Mouse (Mus musculus) ovary, postnatal 14 days (tissue): ENCODE measurements around the gene Adssl1.

Experiments used
- DNase-seq: peaks from one replicate; pipeline ENCODE4 v3.0.0; 2022; ENCODE audit warnings: low spot score

The Adssl1 gene

DNA sequence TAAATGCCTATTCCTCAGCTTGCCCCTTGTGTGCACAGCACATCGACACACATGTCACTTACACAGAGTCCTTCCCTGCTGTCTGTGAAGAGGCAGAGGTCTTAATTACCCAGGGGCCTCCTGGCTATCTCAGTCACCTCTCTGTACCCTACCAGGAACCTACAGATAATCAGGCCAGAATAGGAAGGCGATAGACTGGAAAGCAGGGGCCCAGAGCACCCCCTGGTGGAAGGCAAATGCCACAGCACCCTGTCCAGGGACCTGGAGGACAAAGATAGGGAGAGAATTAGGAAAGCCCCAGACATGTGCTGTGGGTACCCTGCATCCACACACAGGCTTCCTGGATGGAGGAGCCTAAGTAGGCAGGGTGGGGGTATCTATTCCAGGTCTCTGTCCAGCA lies 3.9 kb downstream of the Adssl1 start:
- DNase-seq = peak; percentile 49

DNA sequence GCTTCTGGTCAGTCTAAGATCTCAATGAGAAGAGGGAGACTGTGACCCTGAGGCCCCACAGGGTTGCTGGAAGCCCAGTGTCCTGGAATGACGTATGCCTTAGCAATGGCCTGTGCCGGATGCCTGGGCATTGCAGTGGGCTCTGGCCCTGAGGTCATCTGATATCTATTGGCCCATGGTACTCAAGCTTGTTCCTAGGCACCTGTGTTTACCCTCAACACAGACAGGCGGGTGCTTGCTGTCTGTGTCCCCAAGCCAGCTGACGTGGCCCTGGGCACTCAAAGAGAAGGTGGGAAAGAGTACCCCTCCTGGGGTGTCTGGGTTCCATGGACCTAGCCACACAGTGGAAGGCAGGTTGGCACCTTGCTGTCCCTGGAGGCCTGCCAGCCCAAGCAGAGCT lies 5.9 kb downstream of the Adssl1 start:
- DNase-seq = no peak

GRCm38 (mm10) chr12:112626455-112626854 lies 6.6 kb downstream of the Adssl1 start:
- DNase-seq = no peak

GRCm38 (mm10) chr12:112627097-112627881 lies 7.4 kb downstream of the Adssl1 start:
- DNase-seq = no peak

- no peak for DNase-seq
Observed at GRCm38 (mm10) chr12:112628197-112628596, 8.4 kb downstream of the Adssl1 start.

DNA sequence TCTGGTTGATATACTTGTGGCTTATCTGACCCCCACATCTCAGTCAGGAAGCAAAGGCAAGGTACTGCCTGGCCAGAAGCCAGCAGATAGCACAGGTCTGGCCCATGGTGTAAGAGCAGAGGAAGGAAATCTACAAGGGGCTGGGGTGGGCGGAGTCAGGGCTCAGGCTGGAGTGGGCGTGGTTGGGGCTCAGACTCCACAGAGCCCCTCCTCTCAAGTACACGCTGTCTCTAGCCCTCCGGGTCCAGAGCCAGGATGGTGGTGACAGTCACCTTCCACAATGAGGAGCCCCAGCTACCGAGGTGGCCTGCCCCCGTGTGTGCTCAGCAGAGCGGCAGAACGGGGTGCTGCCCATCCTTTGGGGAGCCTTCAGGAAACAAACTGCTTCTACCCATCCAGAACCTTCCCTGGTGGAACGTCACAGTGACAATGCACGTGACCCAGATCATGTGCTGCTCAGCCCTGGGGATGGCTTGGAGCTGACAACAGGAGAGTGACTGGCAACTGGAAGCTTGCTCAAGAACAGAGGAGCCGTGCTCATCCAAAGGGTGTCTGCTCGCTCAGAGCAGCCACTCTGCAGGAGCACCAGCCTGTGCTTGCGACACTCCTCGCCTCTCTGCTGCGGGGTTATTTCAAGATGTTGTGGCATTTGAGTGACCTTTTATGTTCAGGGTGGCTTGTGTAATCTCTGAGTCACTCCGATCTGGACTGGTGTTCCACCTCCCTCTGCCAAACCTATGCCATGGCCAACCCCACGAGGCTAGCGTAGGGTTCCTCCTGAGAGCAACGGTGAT lies 9.3 kb downstream of the Adssl1 start:
- DNase-seq = no peak

- no peak for DNase-seq
Observed at GRCm38 (mm10) chr12:112630029-112630428, 10.2 kb downstream of the Adssl1 start.

- DNase-seq = no peak
Observed at GRCm38 (mm10) chr12:112630796-112631195, 11.0 kb downstream of the Adssl1 start.

DNA sequence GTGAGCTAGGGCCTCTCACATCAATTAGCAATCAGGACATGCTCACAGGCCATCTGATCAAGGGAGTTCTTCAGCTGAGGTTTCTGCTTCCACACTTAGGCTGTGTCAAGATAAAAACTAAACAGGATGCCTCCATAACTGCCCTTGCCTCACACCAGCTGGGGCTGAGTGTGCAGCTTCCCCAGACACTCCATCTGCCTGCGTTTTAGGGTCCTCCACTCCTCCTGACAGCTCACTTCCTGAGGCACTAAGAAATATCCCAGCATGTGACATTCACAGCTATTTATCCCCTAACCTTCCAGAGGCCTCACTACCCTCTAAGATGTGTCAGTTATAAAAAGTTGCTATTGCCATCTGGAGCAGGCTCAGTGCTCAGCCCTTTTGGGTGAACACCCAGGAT lies 11.6 kb downstream of the Adssl1 start:
- no peak for DNase-seq

DNA sequence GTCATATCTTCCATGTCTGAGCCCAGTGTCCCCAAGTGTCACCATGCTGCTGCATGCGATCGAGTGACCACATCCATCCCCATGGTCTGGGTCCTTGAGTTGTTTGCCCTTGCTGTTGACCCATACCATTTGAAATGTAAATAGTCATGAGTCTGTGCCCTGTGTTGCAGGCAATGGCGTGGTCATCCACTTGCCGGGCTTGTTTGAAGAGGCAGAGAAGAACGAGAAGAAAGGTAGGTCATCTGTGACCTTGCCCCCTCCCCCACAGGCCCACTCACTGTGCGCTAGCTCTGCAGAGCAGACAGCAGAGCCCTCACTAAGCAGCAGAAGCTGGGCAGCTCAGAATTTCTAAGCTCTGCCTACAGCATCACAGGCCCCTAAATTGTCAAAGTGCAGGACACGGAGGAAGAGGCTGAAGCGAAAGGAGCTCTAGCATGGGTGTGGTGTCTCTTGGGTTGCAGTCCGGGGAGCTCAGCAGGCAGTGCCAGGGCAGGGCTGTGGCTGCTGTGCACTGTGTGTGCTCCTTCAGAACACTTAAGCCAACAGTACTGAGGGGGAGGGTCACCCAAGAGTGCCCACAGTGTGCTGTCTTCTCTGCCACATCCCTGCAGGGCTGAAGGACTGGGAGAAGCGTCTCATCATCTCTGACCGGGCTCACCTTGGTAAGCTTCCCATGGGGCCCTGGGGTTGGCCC lies 12.4 kb downstream of the Adssl1 start:
- DNase-seq = no peak

DNA sequence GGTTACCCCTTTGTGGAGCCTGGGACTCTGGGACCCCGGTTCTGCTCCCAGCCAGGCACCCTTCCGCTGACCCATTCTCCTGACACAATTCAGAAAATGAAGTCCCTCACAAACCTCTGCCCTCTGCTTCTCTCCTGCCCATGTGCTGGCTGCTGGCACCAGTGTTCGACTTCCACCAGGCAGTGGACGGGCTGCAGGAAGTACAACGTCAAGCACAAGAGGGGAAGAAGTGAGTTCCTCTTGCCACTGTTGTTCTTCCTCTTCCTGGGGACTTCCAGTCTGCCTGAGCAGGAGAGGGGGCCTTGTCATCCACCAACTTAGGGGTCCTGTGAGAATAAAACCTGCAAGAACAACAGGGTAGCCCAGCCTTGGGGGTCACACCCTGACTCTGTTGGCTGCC lies 13.1 kb downstream of the Adssl1 start:
- DNase-seq = no peak

DNA sequence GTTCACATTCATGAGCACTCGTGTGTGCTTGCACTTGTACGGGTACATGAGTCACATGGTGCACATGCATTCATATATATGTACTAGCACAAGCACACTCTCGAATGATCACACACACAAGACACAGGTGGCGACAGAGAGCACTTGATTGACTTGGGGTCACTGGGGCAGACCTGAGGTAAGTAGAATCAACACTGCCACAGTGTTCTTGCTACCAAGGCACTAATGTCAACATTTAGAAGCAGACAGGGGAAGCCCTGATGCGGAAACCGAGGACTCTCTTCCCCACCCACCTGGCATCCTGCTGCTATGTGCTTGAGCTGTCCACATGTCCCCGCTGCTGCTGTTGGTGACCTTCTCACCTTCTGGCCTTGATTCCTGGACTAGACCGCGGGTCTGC lies 13.8 kb downstream of the Adssl1 start:
- DNase-seq = no peak

DNA sequence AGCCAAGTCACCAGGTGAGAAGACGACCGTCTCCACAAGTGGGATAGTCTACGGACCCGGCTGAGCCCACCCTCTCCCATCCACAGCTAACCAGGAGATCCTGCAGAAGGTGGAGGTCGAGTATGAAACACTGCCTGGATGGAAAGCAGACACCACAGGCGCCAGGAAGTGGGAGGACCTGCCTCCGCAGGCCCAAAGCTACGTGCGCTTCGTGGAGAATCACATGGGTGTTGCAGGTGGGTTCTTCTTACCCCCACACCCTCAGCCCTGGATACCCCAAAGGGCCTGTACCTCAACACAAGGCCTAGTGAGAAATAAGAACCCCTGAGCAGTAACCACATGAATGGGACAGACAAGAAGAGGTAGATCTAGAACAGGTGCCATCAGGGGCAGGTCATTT lies 19.7 kb downstream of the Adssl1 start:
- DNase-seq = no peak

DNA sequence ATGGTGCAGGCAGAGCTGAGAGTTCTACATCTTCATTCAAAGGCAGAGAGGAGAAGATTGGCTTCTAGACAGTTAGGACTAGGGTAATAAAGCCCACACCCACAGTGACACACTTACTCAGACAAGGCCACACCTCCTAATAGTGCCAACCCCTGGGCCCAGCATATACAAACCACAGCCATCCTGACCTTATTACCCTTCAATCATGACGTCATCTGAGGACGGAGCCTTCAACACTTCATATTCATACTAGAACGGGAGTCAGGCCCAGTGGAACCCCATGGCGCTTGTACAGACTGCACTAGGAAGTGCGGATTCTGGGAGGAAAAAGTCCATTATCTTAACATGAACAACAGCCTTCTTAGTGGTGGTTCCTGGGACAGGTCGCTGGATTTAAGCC lies 23.3 kb downstream of the Adssl1 start:
- DNase-seq = no peak

- peak; percentile 97 for DNase-seq
Observed at GRCm38 (mm10) chr12:112644180-112644854, 24.5 kb downstream of the Adssl1 start, which contains the start of gene Siva1. Gene Siva1, plus strand, starts transcription at chr12:112644679.

DNA sequence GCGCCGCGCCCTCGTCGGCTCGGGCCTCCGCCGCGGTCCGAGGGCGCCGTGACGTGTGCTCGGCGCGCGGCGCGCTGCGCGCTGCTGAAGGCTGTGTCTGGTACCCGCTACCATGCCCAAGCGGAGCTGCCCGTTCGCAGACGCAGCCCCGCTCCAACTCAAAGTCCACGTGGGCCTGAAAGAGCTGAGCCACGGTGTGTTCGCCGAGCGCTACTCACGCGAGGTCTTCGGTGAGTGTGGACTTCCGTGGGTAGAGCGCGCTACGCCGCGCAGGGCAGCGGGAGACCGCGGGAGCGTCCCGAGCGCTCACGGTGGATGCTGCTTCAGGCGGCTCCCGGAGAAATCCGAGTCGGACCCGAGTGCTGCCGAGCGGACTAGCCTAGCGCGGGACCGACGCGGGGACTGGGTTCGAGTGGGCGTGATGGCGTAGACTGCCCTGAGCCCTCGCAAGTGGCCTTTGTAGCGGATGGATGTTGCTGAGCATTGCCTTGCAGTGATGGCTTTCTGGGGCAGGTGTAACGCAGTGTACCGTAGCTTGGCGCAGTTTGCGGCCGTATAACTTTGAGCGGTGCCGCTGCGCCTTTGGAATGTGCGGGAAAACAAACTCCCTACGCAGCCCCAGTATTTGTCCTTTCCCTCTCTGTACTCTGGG lies 25.1 kb downstream of the Adssl1 start:
- peak; percentile 15 for DNase-seq

DNA sequence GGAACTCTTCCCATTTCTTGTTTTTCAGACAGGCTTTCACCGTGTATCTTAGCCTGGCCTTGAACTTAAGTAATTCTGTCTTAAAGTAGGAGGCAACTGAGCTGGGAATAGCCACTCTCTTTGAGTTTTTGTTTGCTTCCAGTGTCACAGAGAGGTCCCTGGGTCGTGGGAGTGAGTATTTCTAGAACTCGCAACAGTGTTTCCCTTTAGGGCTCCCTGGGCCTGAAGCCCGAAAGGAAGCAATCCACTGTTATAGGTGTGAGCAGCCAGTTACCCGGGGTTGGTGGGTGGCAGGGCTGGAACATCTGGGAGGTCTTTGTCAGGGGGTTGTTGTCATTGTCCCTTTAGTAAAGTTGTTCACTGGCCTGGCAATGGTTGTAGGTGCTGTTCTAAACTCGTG lies 26.3 kb downstream of the Adssl1 start:
- DNase-seq = no peak

DNA sequence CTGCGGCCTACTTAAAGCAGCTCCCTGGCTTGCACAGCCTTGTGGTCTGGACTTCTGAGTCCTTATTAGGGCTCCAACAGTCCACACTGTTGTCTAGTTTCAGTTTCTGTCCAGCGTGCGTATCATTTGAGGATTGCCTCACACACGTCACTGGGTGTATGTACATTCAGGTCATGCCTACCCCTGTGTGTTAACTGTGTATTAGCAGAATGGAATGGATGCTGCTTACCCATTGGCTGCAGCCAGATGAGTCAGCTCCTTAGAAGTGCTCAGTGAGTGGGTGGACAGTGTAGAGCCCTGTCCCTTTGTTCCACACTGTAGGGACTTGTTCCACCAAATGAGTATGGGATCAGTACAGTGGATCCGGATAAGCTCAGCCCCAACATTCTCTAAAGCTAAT lies 28.2 kb downstream of the Adssl1 start:
- DNase-seq = no peak

DNA sequence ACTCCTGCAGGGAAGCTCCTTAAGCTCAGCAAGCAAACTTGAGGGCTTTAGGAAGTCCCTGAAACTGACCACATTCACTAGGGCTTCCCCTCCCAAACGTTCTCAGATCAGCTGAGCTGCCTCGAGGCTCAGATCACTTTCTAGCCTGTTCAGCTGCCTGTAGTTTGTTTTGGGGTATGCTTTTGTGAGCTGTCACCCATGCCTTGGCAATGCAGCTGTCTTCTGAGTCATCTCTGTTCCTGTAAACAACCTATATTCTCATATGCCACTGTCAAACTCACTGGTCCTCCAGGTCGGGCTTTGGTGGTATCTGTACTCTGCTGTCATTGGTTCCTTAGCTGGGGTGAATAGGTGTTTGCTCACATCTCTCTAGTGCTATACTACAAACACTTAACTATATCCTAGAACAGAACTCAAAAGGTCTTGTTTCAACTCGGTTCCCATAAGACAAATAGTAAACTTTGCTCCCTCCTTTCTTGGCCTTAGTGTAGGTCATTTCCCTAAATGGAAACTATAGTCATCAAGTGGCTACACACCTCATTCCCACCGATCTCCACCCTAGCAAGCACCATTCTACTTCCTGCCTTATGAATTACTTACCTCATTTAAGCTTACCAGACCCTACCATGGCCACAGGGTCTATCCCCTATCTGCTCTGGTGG lies 32.1 kb downstream of the Adssl1 start:
- DNase-seq = no peak

DNA sequence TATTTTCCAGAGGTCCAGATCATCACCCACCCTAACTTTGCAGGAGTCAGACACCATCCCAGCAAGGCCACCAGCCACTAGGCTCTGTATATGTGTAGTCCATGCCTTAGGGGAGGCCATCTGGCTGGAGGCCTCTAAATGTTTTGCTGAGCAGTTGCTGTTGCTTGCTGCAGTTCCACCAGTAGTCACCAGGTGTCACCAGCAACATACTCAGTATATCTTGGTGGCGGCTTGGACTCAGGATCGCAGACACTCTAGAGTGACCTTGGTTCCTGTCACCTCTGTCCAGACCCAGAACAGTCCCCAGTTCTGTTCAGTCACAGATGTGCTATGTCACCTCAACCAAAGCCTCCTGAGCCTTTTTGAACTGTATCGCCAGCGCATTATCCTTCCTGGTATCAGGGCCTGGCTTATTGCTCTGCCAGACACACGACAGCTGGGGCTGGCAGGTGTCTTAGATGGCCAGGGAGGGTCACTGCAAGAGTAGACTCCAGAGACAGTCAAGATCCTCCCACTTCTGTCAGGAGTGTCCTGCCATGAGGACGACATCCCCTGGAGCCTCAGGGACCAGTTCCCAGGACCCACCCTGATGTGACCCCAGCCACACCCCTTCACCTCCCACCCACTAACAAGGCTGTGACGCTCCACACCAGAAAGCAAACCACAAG lies 33.4 kb downstream of the Adssl1 start:
- DNase-seq = peak; percentile 77

GRCm38 (mm10) chr12:112654076-112654475 lies 34.2 kb downstream of the Adssl1 start:
- no peak for DNase-seq
